Mouse (Mus musculus) CH12.LX (cell line): ENCODE results near the gene Trpm3. TPM values are rescaled to one million over a fixed set of nuclear protein-coding genes. Genes with fewer than 3 reads are reported as not detected.
A peak's percentile ranks its signal among the peaks of the same experiment; 100 is the strongest.

Source experiments
- DNase-seq: peaks from one replicate; pipeline ENCODE4 v3.0.0-alpha.2; 2013; ENCODE audit errors: extremely low read depth
- H3K27ac ChIP-seq: 2 replicates; pipeline ENCODE4 v1.5.1; 2012; ENCODE audit warnings: low read depth, mild to moderate bottlenecking, control low read depth, moderate library complexity; ENCODE audit not compliant: insufficient read depth
- H3K27me3 ChIP-seq: replicated peaks from 2 replicates; pipeline ENCODE3; 2012; ENCODE audit warnings: inconsistent platforms
- H3K36me3 ChIP-seq, 2 experiments: replicated peaks in 1 of 2; 2 replicates each; pipeline versions ENCODE3 to v1.6.1; 2012; ENCODE audit warnings: inconsistent platforms in 1 of 2, low read length in 1 of 2, mild to moderate bottlenecking in 1 of 2, mixed read lengths in 1 of 2, moderate library complexity in 1 of 2; ENCODE audit not compliant: control insufficient read depth in 1 of 2, insufficient read depth in 1 of 2
- H3K4me1 ChIP-seq, 2 experiments: 2 replicates each; pipeline ENCODE4 v1.6.1; 2012; ENCODE audit warnings: inconsistent platforms in 1 of 2, moderate library complexity in 1 of 2; ENCODE audit not compliant: insufficient read depth in 2 of 2, control insufficient read depth in 1 of 2
- H3K4me2 ChIP-seq: 2 replicates; pipeline ENCODE4 v1.6.1; 2012; ENCODE audit warnings: low read depth, mild to moderate bottlenecking, control low read depth; ENCODE audit not compliant: poor library complexity, insufficient read depth, severe bottlenecking
- H3K4me3 ChIP-seq, 3 experiments: fragments of 150-350 bp in 1 of 3; sonication (generic) in 1 of 3; replicated peaks in 1 of 3; 2 replicates each; pipeline versions ENCODE3 to v1.5.1; 2011 to 2012; ENCODE audit warnings: low read depth in 2 of 3, low read length in 2 of 3, mild to moderate bottlenecking in 2 of 3, moderate library complexity in 2 of 3, control low read depth in 1 of 3, improper control_type of control experiment in 1 of 3, inconsistent platforms in 1 of 3, mixed read lengths in 1 of 3; ENCODE audit not compliant: poor library complexity in 1 of 3
- H3K79me2 ChIP-seq: replicated peaks from 2 replicates; pipeline ENCODE4 v1.6.1; 2012; ENCODE audit warnings: mild to moderate bottlenecking, moderate library complexity; ENCODE audit not compliant: control insufficient read depth, poor library complexity, insufficient read depth, severe bottlenecking; ENCODE audit errors: extremely low read depth
- H3K9ac ChIP-seq: 2 replicates; pipeline ENCODE4 v1.6.1; 2012; ENCODE audit warnings: low read depth, mild to moderate bottlenecking, control low read depth, moderate library complexity; ENCODE audit not compliant: insufficient read depth
- H3K9me3 ChIP-seq: replicated peaks from 2 replicates; pipeline ENCODE3; 2012; ENCODE audit warnings: low read length, inconsistent platforms, mixed read lengths
- CHD1 ChIP-seq: IDR thresholded peaks from 2 replicates; pipeline ENCODE4 v1.6.1; 2012; ENCODE audit warnings: low read depth, low read length, improper control_type of control experiment, inconsistent platforms
- CHD2 ChIP-seq: IDR thresholded peaks from 2 replicates; pipeline ENCODE4 v1.6.1; 2011; ENCODE audit warnings: low read length, improper control_type of control experiment
- CTCF ChIP-seq, 2 experiments: IDR thresholded peaks in 1 of 2; conservative IDR thresholded peaks in 1 of 2; 2 replicates each; pipeline ENCODE4 v1.5.1; 2011 to 2012; ENCODE audit warnings: low read depth in 2 of 2, low read length in 2 of 2, improper control_type of control experiment in 1 of 2, inconsistent platforms in 1 of 2, mild to moderate bottlenecking in 1 of 2, moderate library complexity in 1 of 2
- EP300 ChIP-seq: IDR thresholded peaks from 2 replicates; pipeline ENCODE4 v1.6.1; 2011; ENCODE audit warnings: low read length, improper control_type of control experiment
- HCFC1 ChIP-seq: IDR thresholded peaks from 2 replicates; pipeline ENCODE4 v1.6.1; 2012; ENCODE audit warnings: low read depth, mild to moderate bottlenecking, inconsistent platforms, low read length, improper control_type of control experiment
- KAT2A ChIP-seq: IDR thresholded peaks from 2 replicates; pipeline ENCODE4 v1.6.1; 2012; ENCODE audit warnings: low read length, improper control_type of control experiment, inconsistent platforms; ENCODE audit not compliant: insufficient replicate concordance
- MAFK ChIP-seq: IDR thresholded peaks from 2 replicates; pipeline ENCODE4 v1.6.1; 2011; ENCODE audit warnings: low read length, improper control_type of control experiment; ENCODE audit not compliant: insufficient replicate concordance
- MAX ChIP-seq: IDR thresholded peaks from 2 replicates; pipeline ENCODE4 v1.6.1; 2011; ENCODE audit warnings: low read length, improper control_type of control experiment
- MAZ ChIP-seq: IDR thresholded peaks from 2 replicates; pipeline ENCODE4 v1.6.1; 2012; ENCODE audit warnings: low read depth, mild to moderate bottlenecking, inconsistent platforms, low read length, improper control_type of control experiment, moderate library complexity
- MEF2A ChIP-seq: IDR thresholded peaks from 2 replicates; pipeline ENCODE4 v1.6.1; 2014; ENCODE audit warnings: low read depth, mild to moderate bottlenecking, inconsistent platforms, low read length, improper control_type of control experiment, borderline replicate concordance
- PAX5 ChIP-seq: IDR thresholded peaks from 2 replicates; pipeline ENCODE4 v1.6.1; 2012; ENCODE audit warnings: low read length, inconsistent platforms, mixed read lengths
- POLR2A ChIP-seq: IDR thresholded peaks from 2 replicates; pipeline ENCODE4 v1.6.1; 2011; ENCODE audit warnings: low read depth, mild to moderate bottlenecking, improper control_type of control experiment, low read length
- POLR2AphosphoS2 ChIP-seq: IDR thresholded peaks from 2 replicates; pipeline ENCODE4 v1.6.1; 2011; ENCODE audit warnings: low read depth, low read length, improper control_type of control experiment
- RAD21 ChIP-seq: IDR thresholded peaks from 2 replicates; pipeline ENCODE4 v1.6.1; 2011; ENCODE audit warnings: low read depth, mild to moderate bottlenecking, low read length, improper control_type of control experiment, moderate library complexity
- SMC3 ChIP-seq: IDR thresholded peaks from 2 replicates; pipeline ENCODE4 v1.6.1; 2011; ENCODE audit warnings: low read depth, low read length, improper control_type of control experiment
- TBP ChIP-seq: conservative IDR thresholded peaks from 2 replicates; pipeline ENCODE4 v1.6.1; 2011; ENCODE audit warnings: low read depth, low read length, improper control_type of control experiment
- USF1 ChIP-seq: IDR thresholded peaks from 2 replicates; pipeline ENCODE4 v1.6.1; 2014; ENCODE audit warnings: low read depth, mild to moderate bottlenecking, inconsistent platforms, low read length, improper control_type of control experiment
- ZC3H11A ChIP-seq: IDR thresholded peaks from 2 replicates; pipeline ENCODE4 v1.6.1; 2012; ENCODE audit warnings: low read depth, mild to moderate bottlenecking, inconsistent platforms, low read length, improper control_type of control experiment
- ZNF384 ChIP-seq: IDR thresholded peaks from 2 replicates; pipeline ENCODE4 v1.6.1; 2012; ENCODE audit warnings: low read depth, low read length, improper control_type of control experiment, inconsistent platforms
- dilution Hi-C: fragments of 300-500 bp; cut with MboI; formaldehyde crosslinking; loops from 2 replicates; pipeline ENCODE4 v1.14.3; 2020; ENCODE audit warnings: low sequenced_read_pairs; ENCODE audit not compliant: extremely low pct_unique_long_range_greater_than_20kb, extremely low pct_ligation_motif_present
- in situ Hi-C: fragments of 300-500 bp; cut with MboI; formaldehyde crosslinking; loops from 3 replicates; pipeline ENCODE4 v1.14.3; 2019; ENCODE audit warnings: low sequenced_read_pairs, low pct_ligation_motif_present, low pct_unique_long_range_greater_than_20kb, mixed read lengths
- polyA plus RNA-seq: library from polyadenylated mRNA; unstranded; fragments of >175 nt; gene quantifications from 2 replicates; pipeline ENCODE4 v1.2.1, GENCODE M21; 2012; ENCODE audit warnings: low read depth; ENCODE audit not compliant: insufficient read length
- total RNA-seq, 2 experiments: library from RNA; depleted of rRNA; stranded (reverse); fragments of 300-350 nt in 1 of 2; fragments of >200 nt in 1 of 2; gene quantifications; 2 replicates each; pipeline ENCODE4 v1.2.3; 2012 to 2014

Gene Trpm3
- total and polyA plus RNA-seq, 3 experiments: 0.01 TPM; not detected in 2

GRCm38 (mm10) chr19:22631316-22631715 is 492.5 kb downstream of the Trpm3 start:
- no peaks in the 10 kb centered on the region for H3K27me3 ChIP-seq
- in situ Hi-C loops (loop anchor here (25.0 kb wide), 1 partner anchor 294 kb away; no protein-coding TSS in a partner anchor), dilution Hi-C loops (no loop called here)
- H3K9ac ChIP-seq: no peak overlapping the region
- H3K27ac ChIP-seq: no peak overlapping the region
- no peaks in the 10 kb centered on the region for H3K9me3 ChIP-seq
- H3K79me2 ChIP-seq: no peaks in the 10 kb centered on the region
- H3K4me1 ChIP-seq: no peaks in the 10 kb centered on the region
- no peaks in the 10 kb centered on the region for H3K36me3 ChIP-seq
- TF ChIP-seq TBP (no peak), HCFC1 (no peak), MAZ (no peak), POLR2AphosphoS2 (no peak), KAT2A (no peak), CTCF (conservative IDR thresholded peaks at IDR 0.05 in 1 of 2, IDR thresholded peaks at IDR 0.05 in 1 of 2; ENCODE audit: low read depth in 2 of 2, low read length in 2 of 2) (peak in 1 of 2 experiments; percentile 74; a peak in 3 of 4 replicates), MEF2A (no peak), PAX5 (no peak), USF1 (no peak), ZC3H11A (peak; percentile 64; the same call in 1 of the 2 replicates), RAD21 (peak; percentile 71), CHD2 (no peak), MAFK (no peak), SMC3 (peak; percentile 78), ZNF384 (no peak)
- H3K4me3 ChIP-seq: no peak overlapping the region
- no peak overlapping the region for H3K4me2 ChIP-seq
- peak; percentile 33 for DNase-seq

- dilution Hi-C loops: no loop called here
- Histone ChIP-seq H3K27ac (no peak overlapping the region), H3K79me2 (no peaks in the 10 kb centered on the region)
- DNase-seq: no peak
- TF ChIP-seq TBP (no peak), POLR2A (no peak), SMC3 (no peak), CHD1 (no peak), MAX (no peak), CTCF (conservative IDR thresholded peaks at IDR 0.05 in 1 of 2, IDR thresholded peaks at IDR 0.05 in 1 of 2; ENCODE audit: low read depth in 2 of 2, low read length in 2 of 2) (no peak), MAFK (no peak), CHD2 (no peak), EP300 (no peak)
- TF ChIP-seq, all 38 proteins: peak for 0
- in situ Hi-C loops: loop anchor here (25.0 kb wide), 1 partner anchor 298 kb away; no protein-coding TSS in a partner anchor
- Histone ChIP-seq H3K27me3 (no peaks in the 10 kb centered on the region), H3K9ac (no peak overlapping the region), H3K4me1 (no peaks in the 10 kb centered on the region), H3K4me3 (no peak overlapping the region), H3K36me3 (no peaks in the 10 kb centered on the region), H3K9me3 (no peaks in the 10 kb centered on the region), H3K4me2 (no peak overlapping the region)
These were observed 496.8 kb downstream of the Trpm3 start for GRCm38 (mm10) chr19:22635635-22636034.
